7 mouse cellular contexts compared by ENCODE assay signal in the genomic region with DNA sequence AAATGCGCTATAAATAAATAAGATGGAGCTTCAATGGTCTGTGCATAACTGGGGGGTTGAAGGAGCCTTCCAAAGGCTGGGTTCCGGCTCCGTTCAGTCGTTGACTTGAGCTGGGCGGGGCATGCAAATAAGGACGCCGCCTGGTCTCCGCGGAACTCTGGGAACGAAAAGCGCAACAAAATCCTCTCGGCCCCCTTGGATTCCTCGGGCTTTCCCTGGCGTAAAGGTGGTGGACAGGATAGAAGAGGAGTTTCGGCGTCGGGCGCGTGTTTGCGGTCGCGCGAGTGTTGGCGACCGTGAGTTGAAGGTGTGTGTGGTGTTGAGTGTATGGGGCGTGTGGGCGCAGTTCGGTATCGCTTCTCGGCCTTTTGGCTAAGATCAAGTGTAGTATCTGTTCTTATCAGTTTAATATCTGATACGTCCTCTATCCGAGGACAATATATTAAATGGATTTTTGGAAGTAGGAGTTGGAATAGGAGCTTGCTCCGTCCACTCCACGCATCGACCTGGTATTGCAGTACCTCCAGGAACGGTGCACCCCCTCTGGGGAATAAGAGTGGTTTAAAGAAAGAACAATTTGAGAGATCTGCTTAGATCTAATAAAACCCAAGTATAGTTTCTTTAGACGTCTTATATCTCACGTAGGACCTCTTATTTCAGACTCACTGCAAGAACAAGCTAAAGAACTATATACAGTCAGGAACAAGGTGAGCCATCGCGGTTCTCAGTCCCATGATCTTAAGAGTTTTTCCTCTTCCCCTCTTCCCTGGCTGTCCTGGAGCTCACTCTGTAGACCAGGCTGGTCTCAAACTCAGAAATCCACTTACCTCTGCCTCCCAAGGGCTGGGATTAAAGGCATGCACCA. TPM values are rescaled to one million over a fixed set of nuclear protein-coding genes. Genes with fewer than 3 reads are reported as not detected.
DNase-seq lines count a peak whose midpoint lies in the region; ATAC-seq lines count a peak whose summit lies in the region.
"Not testable (repeated sequence)": the region's sequence is repeated elsewhere in the genome, so short reads cannot be mapped to it uniquely, and the experiment has no call there.

No protein-coding gene starts in this region.

- H3K36me3 ChIP-seq in embryonic facial prominence, embryonic 11.5 days (replicated peaks; ENCODE audit: control insufficient read depth, insufficient read depth, low read depth, low read length); limb, embryonic 11.5 days (ENCODE audit: control insufficient read depth, insufficient read depth, low read length); midbrain, embryonic 14.5 days (ENCODE audit: control insufficient read depth, insufficient read depth, low read length): not testable (repeated sequence)

- not testable (repeated sequence) for H3K4me3 ChIP-seq in embryonic facial prominence, embryonic 11.5 days (ENCODE audit: low read depth, low read length)
- H3K4me3 ChIP-seq in limb, embryonic 11.5 days (ENCODE audit: low read depth, low read length): peak overlapping the region; percentile 12; the same call in 1 of the 2 replicates
- peak overlapping the region; percentile 14 for H3K4me3 ChIP-seq in midbrain, embryonic 14.5 days (replicated peaks; ENCODE audit: low read depth, low read length)

- 0% methylated on average over 38 of the region's 40 CpGs for whole genome bisulfite sequencing in embryonic facial prominence, embryonic 11.5 days
- under 1% methylated on average over 38 of the region's 40 CpGs for WGBS in limb, embryonic 11.5 days
- WGBS in midbrain, embryonic 14.5 days: under 1% methylated on average over 38 of the region's 40 CpGs

- H3K9me3 ChIP-seq in embryonic facial prominence, embryonic 11.5 days (replicated peaks; ENCODE audit: control insufficient read depth, low read length); limb, embryonic 11.5 days (ENCODE audit: control insufficient read depth, low read length); midbrain, embryonic 14.5 days (ENCODE audit: control insufficient read depth, low read length): not testable (repeated sequence)

- H3K4me2 ChIP-seq in embryonic facial prominence, embryonic 11.5 days (ENCODE audit: low read depth, low read length): peak overlapping the region; percentile 17; the same call in 1 of the 2 replicates
- H3K4me2 ChIP-seq in limb, embryonic 11.5 days (ENCODE audit: low read depth, severe bottlenecking): peak overlapping the region; percentile 39
- H3K4me2 ChIP-seq in midbrain, embryonic 14.5 days (ENCODE audit: low read length): peak overlapping the region; percentile 45

- DNase-seq in adrenal gland, postnatal 14 days: peak; percentile 88
- DNase-seq in embryonic facial prominence, embryonic 11.5 days (ENCODE audit: low spot score): peak; percentile 93
- DNase-seq in kidney, adult 11 months: peak; percentile 83
- DNase-seq in limb, embryonic 11.5 days (ENCODE audit: low spot score): peak; percentile 87
- DNase-seq in midbrain, embryonic 14.5 days: peak; percentile 94
- peak; percentile 70 to 80 for DNase-seq in spleen, adult 18-20 months

- H3K4me1 ChIP-seq in embryonic facial prominence, embryonic 11.5 days (ENCODE audit: control insufficient read depth, insufficient read depth, low read length); limb, embryonic 11.5 days (ENCODE audit: control insufficient read depth, insufficient read depth, low read length); midbrain, embryonic 14.5 days (ENCODE audit: control insufficient read depth, insufficient read depth, low read length): not testable (repeated sequence)

- H3K9ac ChIP-seq in embryonic facial prominence, embryonic 11.5 days (replicated peaks; ENCODE audit: low read length): peak overlapping the region; percentile 61
- H3K9ac ChIP-seq in limb, embryonic 11.5 days (ENCODE audit: low read length): peak overlapping the region; percentile 74
- peak overlapping the region; percentile 65 for H3K9ac ChIP-seq in midbrain, embryonic 14.5 days (replicated peaks; ENCODE audit: low read length)

- ATAC-seq in embryonic facial prominence, embryonic 11.5 days (replicated peaks; ENCODE audit: insufficient number of reproducible peaks, low FRiP score, low TSS enrichment, low read depth): peak; percentile 94
- peak; percentile 81 for ATAC-seq in granulocyte monocyte progenitor cell, adult 5-6 weeks (replicated peaks; ENCODE audit: poor library complexity, severe bottlenecking)
- peak; percentile 92 for ATAC-seq in limb, embryonic 11.5 days (ENCODE audit: insufficient number of reproducible peaks, low FRiP score, low TSS enrichment, low read depth)
- peak; percentile 91 for ATAC-seq in midbrain, embryonic 14.5 days (ENCODE audit: low FRiP score, low TSS enrichment)

- peak overlapping the region; percentile 90; the same call in 1 of the 2 replicates for H3K27ac ChIP-seq in embryonic facial prominence, embryonic 11.5 days (replicated peaks; ENCODE audit: low read depth, low read length)
- peak overlapping the region; percentile 93 for H3K27ac ChIP-seq in limb, embryonic 11.5 days (replicated peaks; ENCODE audit: low read depth, low read length)
- peak overlapping the region; percentile 97 for H3K27ac ChIP-seq in midbrain, embryonic 14.5 days (replicated peaks; ENCODE audit: low read depth, low read length)

- not testable (repeated sequence) for H3K27me3 ChIP-seq in embryonic facial prominence, embryonic 11.5 days (ENCODE audit: control insufficient read depth, insufficient read depth, low read length); limb, embryonic 11.5 days (ENCODE audit: control insufficient read depth, insufficient read depth, low read length); midbrain, embryonic 14.5 days (ENCODE audit: control insufficient read depth, insufficient read depth, low read length)

RNA-seq across cellular contexts. Expression of gene Arl4d, which starts 7.2 kb away (rescaled TPM):
- 12.6 and 15.6 TPM in 2 replicates for total RNA-seq in adrenal gland, postnatal 14 days (2021)
- polyA plus RNA-seq in embryonic facial prominence, embryonic 11.5 days (2014; fragmentation: Nextera tagmentation; extraction: Ambion mirVana): 2.8 and 4.3 TPM in 2 replicates
- total RNA-seq in granulocyte monocyte progenitor cell, adult 5-6 weeks (2014; fragmentation: Nextera tagmentation): 1.1 TPM in 1 of 2 replicates, not detected in the other
- total RNA-seq in granulocyte monocyte progenitor cell, adult 5-6 weeks (2017): 0.34 and 0.77 TPM in 2 replicates
- polyA plus RNA-seq in limb, embryonic 11.5 days (2014; fragmentation: Nextera tagmentation; extraction: Ambion mirVana): 1.7 TPM in 2 replicates
- polyA plus RNA-seq in midbrain, embryonic 14.5 days (2014; fragmentation: Nextera tagmentation; extraction: Ambion mirVana): 3.9 and 4.5 TPM in 2 replicates

RNA-seq across cellular contexts. Expression of gene Rdm1, which starts 31.1 kb away (rescaled TPM):
- total RNA-seq in adrenal gland, postnatal 14 days (2021): 22.9 and 26.6 TPM in 2 replicates
- polyA plus RNA-seq in embryonic facial prominence, embryonic 11.5 days (2014; fragmentation: Nextera tagmentation; extraction: Ambion mirVana): 37.3 and 43.0 TPM in 2 replicates
- 6.4 and 28.8 TPM in 2 replicates for total RNA-seq in granulocyte monocyte progenitor cell, adult 5-6 weeks (2014; fragmentation: Nextera tagmentation)
- 6.2 and 17.0 TPM in 2 replicates for total RNA-seq in granulocyte monocyte progenitor cell, adult 5-6 weeks (2017)
- polyA plus RNA-seq in limb, embryonic 11.5 days (2014; fragmentation: Nextera tagmentation; extraction: Ambion mirVana): 30.0 and 31.0 TPM in 2 replicates
- 13.2 and 14.0 TPM in 2 replicates for polyA plus RNA-seq in midbrain, embryonic 14.5 days (2014; fragmentation: Nextera tagmentation; extraction: Ambion mirVana)

RNA-seq across cellular contexts. Expression of gene Gm11634, which starts 59.1 kb away (rescaled TPM):
- total RNA-seq in adrenal gland, postnatal 14 days (2021): not detected in 2 replicates
- not detected in 2 replicates for polyA plus RNA-seq in embryonic facial prominence, embryonic 11.5 days (2014; fragmentation: Nextera tagmentation; extraction: Ambion mirVana)
- total RNA-seq in granulocyte monocyte progenitor cell, adult 5-6 weeks (2014; fragmentation: Nextera tagmentation): not detected in 2 replicates
- not detected in 2 replicates for total RNA-seq in granulocyte monocyte progenitor cell, adult 5-6 weeks (2017)
- polyA plus RNA-seq in limb, embryonic 11.5 days (2014; fragmentation: Nextera tagmentation; extraction: Ambion mirVana): not detected in 2 replicates
- polyA plus RNA-seq in midbrain, embryonic 14.5 days (2014; fragmentation: Nextera tagmentation; extraction: Ambion mirVana): not detected in 2 replicates
